Mouse (Mus musculus) embryonic fibroblast, embryonic 13.5 days (primary cell): ENCODE results near the gene Wnt6.

Experiments used
- CTCF ChIP-seq: IDR thresholded peaks from 2 replicates; pipeline ENCODE4 v1.5.1; 2011; ENCODE audit warnings: mild to moderate bottlenecking, control low read depth, low read length, moderate library complexity, borderline replicate concordance; ENCODE audit not compliant: insufficient read depth
- POLR2A ChIP-seq: IDR thresholded peaks from 2 replicates; pipeline ENCODE4 v1.6.1; 2011; ENCODE audit warnings: low read depth, mild to moderate bottlenecking, control low read depth, low read length, moderate library complexity

DNA sequence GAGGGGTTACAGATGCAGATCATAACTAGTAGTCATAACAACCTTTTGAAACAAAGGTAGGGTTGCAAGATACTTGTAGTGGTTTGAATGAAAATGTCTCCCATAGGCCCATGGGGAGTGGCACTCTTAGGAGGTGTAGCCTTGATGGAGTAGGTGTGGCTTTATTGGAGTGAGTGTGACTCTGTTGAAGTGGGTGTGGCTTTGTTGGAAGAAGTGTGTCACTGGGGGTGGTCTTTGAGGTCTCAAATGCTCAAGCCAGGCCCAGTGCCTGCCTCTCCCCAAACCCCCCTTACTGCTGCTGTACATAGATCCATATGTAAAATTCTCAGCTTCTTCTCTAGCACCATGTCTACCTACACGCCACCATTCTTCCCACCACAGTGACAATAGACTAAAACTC lies 46.8 kb downstream of the Wnt6 start:
- no peak for TF ChIP-seq CTCF
- TF ChIP-seq POLR2A = no peak
